21 mouse cellular contexts compared by ENCODE assay signal in genomic region chr16:31016669-31017068, GRCm38 (mm10).
DNase-seq lines count a peak whose midpoint lies in the region; ATAC-seq and TF ChIP-seq lines count a peak whose summit lies in the region.
"Had no signal": no experiment of that assay in that cellular context is flagged by ENCODE, and none has a peak within 500 bp of the region (broad histone marks: within the 10 kb centered on the region; RNA-seq: fewer than 3 reads in every experiment).

No protein-coding gene starts in this region.

- H3K27me3 ChIP-seq in embryonic facial prominence, embryonic 14.5 days (replicated peaks; ENCODE audit: control insufficient read depth, insufficient read depth, low read length): no peaks in the 10 kb centered on the region
- H3K27me3 ChIP-seq in embryonic facial prominence, embryonic 10.5 days (replicated peaks; ENCODE audit: low read depth, poor library complexity, severe bottlenecking): no peaks in the 10 kb centered on the region
- no peaks in the 10 kb centered on the region for H3K27me3 ChIP-seq in embryonic facial prominence, embryonic 15.5 days
- no peaks in the 10 kb centered on the region for H3K27me3 ChIP-seq in myocyte (ENCODE audit: control insufficient read depth, insufficient read depth, insufficient read length)
- H3K27me3 ChIP-seq: CH12.LX; embryonic facial prominence, embryonic 13.5 days; forebrain, embryonic 12.5 days; Patski had no signal

- H3K79me2 ChIP-seq in myocyte (ENCODE audit: control insufficient read depth, insufficient read depth): no peaks in the 10 kb centered on the region

- 0 out of 2 replicates have a peak overlapping the region, but pooled peaks have one; percentile 28 for H3K27ac ChIP-seq in embryonic facial prominence, embryonic 14.5 days (replicated peaks; ENCODE audit: low read depth, low read length)
- H3K27ac ChIP-seq in embryonic facial prominence, embryonic 10.5 days (replicated peaks): no peak overlapping the region
- H3K27ac ChIP-seq in embryonic facial prominence, embryonic 15.5 days (replicated peaks): peak overlapping the region; percentile 60; the same call in 1 of the 2 replicates
- H3K27ac ChIP-seq: forebrain, embryonic 10.5 days; forebrain, embryonic 12.5 days had no signal

- TF ChIP-seq POLR2A in myocyte (IDR thresholded peaks at IDR 0.05; ENCODE audit: insufficient read length, low read depth): no peak

- H3K4me2 ChIP-seq in embryonic facial prominence, embryonic 14.5 days (ENCODE audit: low read depth, low read length): no peak overlapping the region
- no peak overlapping the region for H3K4me2 ChIP-seq in embryonic facial prominence, embryonic 15.5 days (replicated peaks)
- H3K4me2 ChIP-seq in myocyte (ENCODE audit: low read depth): no peak overlapping the region
- H3K4me2 ChIP-seq: embryonic facial prominence, embryonic 13.5 days; forebrain, embryonic 12.5 days had no signal

- H3ac ChIP-seq in myocyte (ENCODE audit: control insufficient read depth, insufficient read length): no peak overlapping the region

- WGBS in embryonic facial prominence, embryonic 14.5 days: 54% methylated on average over 2 of the region's 2 CpGs
- WGBS in embryonic facial prominence, embryonic 10.5 days: 84% methylated on average over 2 of the region's 2 CpGs
- WGBS in embryonic facial prominence, embryonic 15.5 days: 42% methylated on average over 2 of the region's 2 CpGs

- H3K4me3 ChIP-seq in embryonic facial prominence, embryonic 14.5 days (ENCODE audit: low read depth, low read length): no peak overlapping the region
- H3K4me3 ChIP-seq in embryonic facial prominence, embryonic 10.5 days: no peak overlapping the region
- H3K4me3 ChIP-seq in embryonic facial prominence, embryonic 15.5 days (replicated peaks): no peak overlapping the region
- H3K4me3 ChIP-seq in myocyte: no peak overlapping the region
- H3K4me3 ChIP-seq: embryonic facial prominence, embryonic 13.5 days; forebrain, embryonic 10.5 days; forebrain, embryonic 12.5 days had no signal

- DNase-seq in embryonic facial prominence, embryonic 14.5 days (ENCODE audit: low spot score): no peak
- no peak for DNase-seq in embryonic facial prominence, embryonic 10.5 days (ENCODE audit: low spot score)
- DNase-seq in 3T3-L1 (ENCODE audit: low read depth, low spot score): peak; percentile 56
- DNase-seq in B cell, adult 2 months: no peak
- DNase-seq in adrenal gland, postnatal 25 days: no peak
- DNase-seq: adrenal gland, adult 2 months; cerebellum, adult 11-12 months; cerebellum, adult 2 months; cerebellum, adult 9-10 months had no signal

- no peak overlapping the region for H3K9ac ChIP-seq in embryonic facial prominence, embryonic 14.5 days (ENCODE audit: low read depth, low read length)
- no peak overlapping the region for H3K9ac ChIP-seq in embryonic facial prominence, embryonic 15.5 days
- H3K9ac ChIP-seq: embryonic facial prominence, embryonic 13.5 days; forebrain, embryonic 12.5 days had no signal

- peaks cover 28% of the 10 kb centered on the region for H3K4me1 ChIP-seq in embryonic facial prominence, embryonic 14.5 days (ENCODE audit: control insufficient read depth, insufficient read depth, low read length)
- H3K4me1 ChIP-seq in embryonic facial prominence, embryonic 10.5 days: peaks cover 29% of the 10 kb centered on the region
- peaks cover 49% of the 10 kb centered on the region for H3K4me1 ChIP-seq in embryonic facial prominence, embryonic 15.5 days

- no peaks in the 10 kb centered on the region for H3K9me3 ChIP-seq in embryonic facial prominence, embryonic 14.5 days (ENCODE audit: control insufficient read depth, low read length)
- no peaks in the 10 kb centered on the region for H3K9me3 ChIP-seq in embryonic facial prominence, embryonic 10.5 days
- no peaks in the 10 kb centered on the region for H3K9me3 ChIP-seq in embryonic facial prominence, embryonic 15.5 days (replicated peaks)
- H3K9me3 ChIP-seq: embryonic facial prominence, embryonic 13.5 days; forebrain, embryonic 10.5 days; forebrain, embryonic 12.5 days; G1E had no signal

- ATAC-seq in embryonic facial prominence, embryonic 14.5 days (ENCODE audit: low read depth): no peak
- no peak for ATAC-seq in embryonic facial prominence, embryonic 15.5 days (ENCODE audit: insufficient number of reproducible peaks, low FRiP score, low TSS enrichment, low read depth)
- ATAC-seq: activated CD4-positive, CD25-positive, alpha-beta regulatory T cell, adult 4 months; CD4-positive, CD25-positive, alpha-beta regulatory T cell, adult 4 months; forebrain, embryonic 14.5 days; forebrain, embryonic 16.5 days; Patski had no signal

- H3K36me3 ChIP-seq in embryonic facial prominence, embryonic 14.5 days (ENCODE audit: control insufficient read depth, insufficient read depth, low read length): no peaks in the 10 kb centered on the region
- H3K36me3 ChIP-seq in embryonic facial prominence, embryonic 10.5 days (replicated peaks): 0 out of 2 replicates have a peak, but pooled peaks cover 4% of the 10 kb centered on the region
- H3K36me3 ChIP-seq in embryonic facial prominence, embryonic 15.5 days: no peaks in the 10 kb centered on the region
- no peaks in the 10 kb centered on the region for H3K36me3 ChIP-seq in myocyte (ENCODE audit: control insufficient read depth, insufficient read depth)
- H3K36me3 ChIP-seq: embryonic facial prominence, embryonic 13.5 days; forebrain, embryonic 10.5 days; forebrain, embryonic 12.5 days had no signal

TF ChIP-seq in myocyte, 11 proteins besides CTCF, POLR2A, EP300 and RAD21:
- TF ChIP-seq MYOG (IDR thresholded peaks at IDR 0.05; ENCODE audit: control insufficient read depth in 1 of 3, insufficient read depth in 1 of 3, insufficient read length in 2 of 3, low read depth in 2 of 3): peak in 2 of 3 experiments; percentile 70 to 76
- TF ChIP-seq MYOD1 (IDR thresholded peaks at IDR 0.05; ENCODE audit: control insufficient read depth in 1 of 3, insufficient read length in 2 of 3, low read depth in 2 of 3): peak; percentile 79 to 80 (median 80)
- TF ChIP-seq CEBPB (IDR thresholded peaks at IDR 0.05; ENCODE audit: insufficient read depth, poor library complexity, severe bottlenecking): no peak
- TF ChIP-seq TCF3 (IDR thresholded peaks at IDR 0.05; ENCODE audit: insufficient read length, low read depth): peak; percentile 20
- TF ChIP-seq SRF (IDR thresholded peaks at IDR 0.05; ENCODE audit: control insufficient read depth, insufficient read length, low read depth): no peak
- TF ChIP-seq USF1 (IDR thresholded peaks at IDR 0.05; ENCODE audit: low read depth): no peak
- TF ChIP-seq POLR2AphosphoS2 (IDR thresholded peaks at IDR 0.05; ENCODE audit: insufficient read length, low read depth): no peak
- peak; percentile 11 for TF ChIP-seq TCF12 (IDR thresholded peaks at IDR 0.05; ENCODE audit: insufficient read depth, poor library complexity, severe bottlenecking)
- TF ChIP-seq MAX (IDR thresholded peaks at IDR 0.05; ENCODE audit: low read depth): no peak
- no peak for TF ChIP-seq REST (IDR thresholded peaks at IDR 0.05; ENCODE audit: insufficient read depth, insufficient read length)
- TF ChIP-seq E2F4 (IDR thresholded peaks at IDR 0.05; ENCODE audit: insufficient read depth): no peak
